Mouse (Mus musculus) heart, postnatal 25 days (tissue): Measurements from ENCODE around the gene Pibf1. TPM values are rescaled to one million over a fixed set of nuclear protein-coding genes. Genes with fewer than 3 reads are reported as not detected.

ENCODE experiments used
- DNase-seq: peaks from one replicate; pipeline ENCODE4 v3.0.0; 2022; ENCODE audit warnings: low spot score
- intact Hi-C: fragments of 180-260 bp; cut with DNase I; formaldehyde crosslinking; loops from one replicate; pipeline ENCODE4 v1.15.1; 2025
- total RNA-seq, 2 experiments: library from RNA; stranded (reverse); gene quantifications; 2 replicates each; pipeline ENCODE4 v1.2.3; 2021

Gene Pibf1
- total RNA-seq, 2 experiments from 2014 or later, result 7.4 to 7.8 TPM

DNA sequence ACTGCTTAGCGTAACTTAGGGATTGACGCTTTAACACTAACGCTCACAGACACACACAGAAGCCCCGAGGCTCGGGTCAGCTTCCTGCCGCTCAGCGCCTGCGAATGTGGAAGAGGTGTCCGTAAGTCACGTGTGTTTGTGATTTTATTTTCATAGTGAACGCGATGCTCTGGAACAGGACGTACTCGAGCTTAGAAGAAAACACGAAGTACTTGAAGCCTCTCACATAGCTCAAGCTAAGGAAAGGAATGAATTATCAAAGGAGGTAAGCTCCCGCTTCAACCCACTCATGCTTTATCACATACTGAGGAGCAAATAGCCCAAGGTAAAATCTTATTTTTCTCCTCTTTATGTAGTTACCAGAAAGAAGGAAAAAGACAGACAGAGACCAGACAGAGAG, 37.1 kb downstream of the Pibf1 start:
- intact Hi-C loops, result no loop called here
- DNase-seq, result no peak

DNA sequence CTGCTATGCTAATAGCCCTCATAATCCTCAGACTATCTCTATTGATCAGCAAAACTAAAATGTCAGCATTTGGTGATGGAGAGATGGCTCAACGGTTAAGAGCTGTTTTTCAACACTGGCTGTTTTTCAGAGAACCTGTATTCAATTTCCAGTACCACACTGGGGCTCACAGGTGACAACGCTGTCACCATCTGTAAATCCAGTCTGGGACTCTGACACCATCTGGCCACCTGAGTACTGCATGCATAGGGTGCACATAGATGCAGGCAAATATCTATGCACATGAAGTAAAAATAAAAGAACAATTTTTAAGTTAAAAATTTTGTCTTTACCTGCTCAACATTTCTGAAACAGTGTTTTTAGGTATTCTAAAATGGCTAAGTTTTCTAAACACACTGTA, 40.8 kb downstream of the Pibf1 start:
- intact Hi-C loops, result loop anchor here (5.0 kb wide), 1 partner anchor 157 kb away; the partner anchor contains the start of gene Klf5
- DNase-seq, result no peak

GRCm38 (mm10) chr14:99141786-99142633, 42.8 kb downstream of the Pibf1 start:
- peak; percentile 8 for DNase-seq
- intact Hi-C loops, result loop anchor here (1.0 to 5.0 kb wide), 2 partner anchors 155 to 752 kb away; partner anchors contain the start of gene Klf5

- no peak for DNase-seq
- intact Hi-C loops, result no loop called here
Measured at GRCm38 (mm10) chr14:99146841-99147240, 47.6 kb downstream of the Pibf1 start.

DNA sequence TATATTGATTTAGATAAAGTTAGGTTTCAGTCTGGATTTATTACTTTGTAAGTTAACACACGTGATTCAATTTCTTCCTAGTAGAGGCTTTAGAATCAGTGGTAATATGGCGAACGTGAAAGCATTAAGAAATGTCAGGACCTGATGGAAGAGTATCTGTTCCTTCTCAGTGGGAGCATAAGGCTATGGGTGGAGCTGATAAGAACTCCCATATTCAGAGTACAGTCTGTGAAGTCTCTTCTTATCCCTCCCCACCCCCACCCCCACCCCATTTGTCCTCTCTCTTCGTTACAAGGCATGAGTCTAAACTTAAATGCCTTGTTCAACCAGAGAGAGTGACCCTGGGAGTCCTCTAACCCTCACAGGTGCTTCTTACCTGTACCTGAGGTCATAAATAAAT, 53.5 kb downstream of the Pibf1 start:
- DNase-seq, result no peak
- intact Hi-C loops, result no loop called here

GRCm38 (mm10) chr14:99159940-99160339, 60.7 kb downstream of the Pibf1 start:
- DNase-seq, result no peak
- intact Hi-C loops, result no loop called here

- intact Hi-C loops, result no loop called here
- no peak for DNase-seq
Measured at GRCm38 (mm10) chr14:99163051-99163450, 63.8 kb downstream of the Pibf1 start.

- no peak for DNase-seq
- intact Hi-C loops, result no loop called here
Measured at GRCm38 (mm10) chr14:99174138-99174745, 75.0 kb downstream of the Pibf1 start.

GRCm38 (mm10) chr14:99176559-99176958, 77.3 kb downstream of the Pibf1 start:
- no peak for DNase-seq
- intact Hi-C loops, result no loop called here

- intact Hi-C loops, result no loop called here
- DNase-seq, result no peak
Measured at GRCm38 (mm10) chr14:99190153-99190790, 91.0 kb downstream of the Pibf1 start.

DNA sequence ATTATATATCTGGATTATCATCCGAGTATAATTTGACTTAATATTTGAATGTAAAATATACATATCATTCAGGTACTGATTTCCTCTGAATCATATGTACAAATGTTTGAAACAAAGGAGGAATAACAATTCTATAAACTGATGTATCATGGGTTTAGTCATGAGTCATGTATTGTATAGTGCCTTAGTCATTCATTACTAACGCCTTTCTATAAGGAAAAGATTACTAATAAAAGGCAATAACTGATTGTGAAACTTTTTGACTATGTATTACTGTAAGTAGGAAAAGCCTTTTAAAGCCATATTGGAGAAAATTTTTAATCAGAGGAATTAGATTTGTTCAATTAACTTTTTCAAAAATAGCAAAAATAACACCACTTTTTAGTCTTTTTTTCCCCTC, 106.6 kb downstream of the Pibf1 start:
- intact Hi-C loops, result no loop called here

DNA sequence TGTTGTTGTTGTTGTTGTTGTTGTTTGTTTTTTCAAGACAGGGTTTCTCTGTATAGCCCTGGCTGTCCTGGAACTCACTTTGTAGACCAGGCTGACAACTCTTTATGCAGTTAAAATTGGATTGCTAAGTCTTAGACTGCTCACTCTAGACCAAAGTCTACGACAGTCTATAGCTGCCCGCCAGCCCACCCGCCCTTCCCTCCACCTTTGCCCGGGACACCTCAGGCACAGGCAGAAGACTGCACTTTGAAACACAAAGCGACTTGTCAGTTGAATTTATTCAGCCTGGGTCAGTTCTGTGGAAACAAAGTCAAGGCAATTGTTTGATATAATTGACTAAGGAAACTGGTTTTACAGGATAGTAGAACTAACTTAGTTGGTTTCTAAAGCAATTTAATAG, 107.4 kb downstream of the Pibf1 start:
- intact Hi-C loops, result no loop called here
- no peak for DNase-seq

More for the DNA sequence above, 106.6 kb downstream of the Pibf1 start:
- DNase-seq, result no peak

DNA sequence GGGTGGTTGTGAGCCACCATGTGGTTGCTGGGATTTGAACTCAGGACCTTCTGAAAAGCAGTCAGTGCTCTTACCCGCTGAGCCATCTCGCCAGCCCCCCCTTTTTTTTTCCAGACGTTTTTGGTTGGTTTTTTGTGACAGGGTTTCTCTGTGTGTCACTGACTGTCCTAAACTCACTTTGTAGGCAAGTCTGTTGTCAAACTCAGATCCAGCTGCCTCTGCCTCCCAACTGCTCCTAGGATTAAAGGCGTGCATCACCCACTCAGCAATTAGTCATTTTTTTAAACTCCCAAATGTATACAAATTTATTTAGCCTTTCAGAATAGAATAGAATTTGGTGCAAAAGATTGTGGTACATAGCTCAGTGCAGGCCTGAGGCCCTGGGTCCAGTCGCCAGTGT, 111.2 kb downstream of the Pibf1 start:
- intact Hi-C loops, result no loop called here

GRCm38 (mm10) chr14:99218396-99219012, 119.3 kb downstream of the Pibf1 start:
- intact Hi-C loops, result no loop called here
- no peak for DNase-seq

More for the DNA sequence above, 111.2 kb downstream of the Pibf1 start:
- no peak for DNase-seq

- DNase-seq, result no peak
- intact Hi-C loops, result no loop called here
Measured at GRCm38 (mm10) chr14:99219757-99220171, 120.5 kb downstream of the Pibf1 start.

GRCm38 (mm10) chr14:99225929-99226328, 126.7 kb downstream of the Pibf1 start:
- intact Hi-C loops, result no loop called here
- no peak for DNase-seq

DNA sequence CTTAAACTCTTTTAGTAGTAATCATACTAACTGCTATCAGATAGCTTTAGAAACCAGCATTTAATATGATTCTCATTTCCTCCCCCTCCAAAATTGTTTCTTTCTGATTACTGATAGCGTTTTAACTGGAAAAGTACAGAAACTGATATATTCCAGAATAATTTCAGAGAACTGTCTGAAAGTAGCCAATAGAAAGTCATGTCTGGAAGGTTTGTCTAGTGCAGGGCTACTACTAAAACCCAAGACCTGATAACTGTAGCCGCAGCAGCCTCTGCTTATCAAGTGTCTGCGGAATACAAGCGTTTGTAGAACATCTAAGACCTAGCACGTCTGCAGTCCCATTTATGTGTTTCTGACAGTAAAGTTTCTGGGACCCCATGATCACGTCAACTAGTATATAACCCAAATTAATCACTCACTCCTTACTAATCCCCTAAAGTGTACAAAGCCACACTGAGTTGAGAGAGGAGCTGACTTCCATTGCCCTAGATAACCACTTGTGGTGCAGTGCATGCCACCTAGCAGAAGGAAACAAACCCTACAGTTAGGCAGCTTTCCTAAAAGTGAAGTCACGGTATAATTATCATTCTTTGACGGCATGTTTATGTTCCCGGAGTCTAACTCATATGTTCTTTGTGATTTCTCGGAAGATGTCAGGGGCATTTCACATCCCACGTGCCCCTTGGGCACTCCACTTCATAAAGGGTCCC, 130.0 kb downstream of the Pibf1 start:
- intact Hi-C loops, result no loop called here
- no peak for DNase-seq

DNA sequence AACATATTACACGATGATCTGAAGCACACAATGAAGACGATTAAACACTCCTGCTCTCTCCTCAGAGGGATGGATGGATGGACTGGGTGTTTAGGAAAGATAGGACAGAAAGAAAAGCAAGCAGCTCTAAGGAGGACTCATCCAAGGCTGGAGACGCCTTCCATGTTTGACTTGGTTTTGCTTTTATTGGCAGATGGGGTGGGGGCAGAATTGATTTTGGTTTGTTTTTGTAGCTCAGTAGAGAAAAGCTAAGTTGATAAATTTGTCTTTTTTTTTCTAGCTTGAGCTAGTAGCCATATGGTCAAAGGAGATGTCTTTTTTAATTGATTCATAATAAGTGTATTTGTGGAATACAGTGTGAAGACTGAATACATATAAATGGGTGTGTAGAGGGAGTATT, 133.8 kb downstream of the Pibf1 start:
- intact Hi-C loops, result no loop called here
- no peak for DNase-seq

GRCm38 (mm10) chr14:99237115-99237514, 137.9 kb downstream of the Pibf1 start:
- DNase-seq, result no peak
- intact Hi-C loops, result no loop called here

DNA sequence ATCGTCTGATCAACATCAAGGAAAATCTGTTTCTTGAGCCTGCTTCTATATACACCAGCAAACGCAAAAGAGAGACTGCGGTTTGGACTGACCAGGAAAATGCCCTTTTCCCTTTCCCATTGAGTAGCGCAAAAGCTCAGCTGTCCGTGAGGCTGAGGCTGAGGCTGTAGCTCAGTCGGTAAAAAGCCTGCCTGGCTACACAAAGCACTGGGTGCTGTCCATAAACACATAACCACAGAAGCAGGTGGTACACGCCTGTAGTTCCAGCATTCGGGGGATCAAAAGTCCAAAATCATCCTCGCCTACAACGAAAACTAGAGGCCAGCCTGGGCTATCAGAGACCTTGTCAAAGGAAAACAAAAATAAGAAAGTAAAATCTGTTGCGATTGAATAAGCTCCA, 141.3 kb downstream of the Pibf1 start:
- DNase-seq, result no peak
- intact Hi-C loops, result no loop called here
